Mouse (Mus musculus): ENCODE results near the gene Iah1.

The Iah1 gene

DNA sequence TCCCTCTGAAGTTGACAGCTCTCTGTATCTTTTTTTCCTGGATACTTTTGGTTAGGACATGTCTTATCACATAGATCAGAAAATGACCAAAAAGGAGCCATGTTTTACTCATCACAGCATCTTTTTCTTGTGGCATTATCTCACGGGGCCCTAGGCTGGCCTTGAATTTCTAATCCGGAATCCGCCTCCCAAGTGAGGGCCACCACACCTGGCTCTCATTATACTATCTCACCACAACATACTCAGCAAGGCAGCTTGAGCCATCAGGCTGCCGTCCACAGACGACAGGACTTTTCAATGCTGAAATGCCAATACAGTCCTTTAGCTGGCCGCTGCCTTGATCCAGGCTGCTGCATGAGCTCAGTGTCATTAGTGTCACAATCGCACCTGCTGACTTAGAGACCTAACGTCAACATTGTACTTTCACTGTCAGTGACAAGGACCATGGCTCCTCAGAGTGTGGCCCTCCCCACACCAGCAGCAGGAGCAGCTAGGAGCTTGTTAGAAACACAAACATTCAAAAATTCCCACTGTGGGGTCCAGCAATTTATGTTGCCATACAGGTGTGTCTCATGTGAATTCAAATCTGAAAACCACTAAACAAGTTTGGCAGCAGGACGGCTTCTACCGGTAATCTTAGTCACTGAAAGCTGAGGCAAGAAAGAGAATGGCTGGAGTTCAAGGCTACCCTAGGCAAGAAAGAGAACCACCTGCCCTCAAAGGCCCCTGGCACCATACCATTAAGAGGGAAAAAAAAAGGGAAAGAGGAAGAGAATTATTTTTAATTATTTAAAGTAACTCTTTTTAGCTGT is 48.6 kb downstream of the Iah1 start:
- no peak for DNase-seq (ENCODE audit: low read depth, low spot score)

DNA sequence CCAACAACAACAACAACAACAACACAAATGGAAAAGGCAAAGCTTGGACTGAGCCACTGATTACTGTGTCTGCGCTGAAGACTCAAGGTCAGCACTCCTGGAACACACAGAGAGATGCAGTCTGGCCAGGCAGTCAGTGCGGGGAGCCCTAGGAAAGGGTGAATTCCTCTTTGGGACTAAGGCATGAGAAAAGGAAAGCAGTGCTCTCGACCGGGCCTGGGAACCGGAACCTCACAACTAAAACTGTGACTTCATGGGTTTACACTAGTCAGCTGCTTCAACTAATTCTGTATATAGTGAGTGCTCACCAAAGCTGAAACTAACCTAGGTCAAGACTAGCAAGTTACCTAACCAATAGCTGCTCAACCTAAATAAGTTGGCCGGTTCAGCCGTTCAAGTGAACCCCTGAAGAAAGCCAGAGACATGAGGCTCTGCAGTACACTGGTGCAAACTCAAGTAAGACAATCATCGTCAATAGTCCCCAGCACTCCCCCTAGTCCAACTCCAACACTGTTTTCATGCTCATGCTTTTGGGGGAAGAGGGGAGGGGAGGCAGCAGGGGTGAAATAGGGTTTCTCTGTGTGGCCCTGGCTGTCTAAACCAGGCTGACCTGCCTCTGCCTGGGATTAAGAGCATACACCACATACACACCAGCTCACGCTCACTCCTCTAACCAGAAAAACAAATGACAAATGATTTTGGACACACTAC is 52.3 kb downstream of the Iah1 start:
- DNase-seq (ENCODE audit: low read depth, low spot score) = no peak

DNA sequence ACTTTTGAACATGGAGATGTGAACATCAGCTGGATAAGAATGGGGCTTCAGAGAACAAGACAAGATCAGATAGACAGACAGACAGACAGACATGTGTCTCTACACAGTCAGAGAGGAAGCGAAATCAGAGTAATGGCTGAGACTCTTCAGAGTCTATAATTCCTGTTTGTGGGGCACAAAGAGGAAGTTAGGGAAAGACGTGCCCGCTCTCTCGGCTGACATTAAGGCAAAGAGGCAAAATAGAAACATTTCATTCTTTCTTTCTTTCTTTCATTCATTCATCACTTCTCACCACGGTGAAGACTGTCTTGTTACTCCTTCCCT is 52.9 kb downstream of the Iah1 start:
- DNase-seq (ENCODE audit: low read depth, low spot score) = peak; percentile 18

GRCm38 (mm10) chr12:21370035-21370611 is 53.9 kb downstream of the Iah1 start:
- peak; percentile 42 for DNase-seq (ENCODE audit: low read depth, low spot score)

DNA sequence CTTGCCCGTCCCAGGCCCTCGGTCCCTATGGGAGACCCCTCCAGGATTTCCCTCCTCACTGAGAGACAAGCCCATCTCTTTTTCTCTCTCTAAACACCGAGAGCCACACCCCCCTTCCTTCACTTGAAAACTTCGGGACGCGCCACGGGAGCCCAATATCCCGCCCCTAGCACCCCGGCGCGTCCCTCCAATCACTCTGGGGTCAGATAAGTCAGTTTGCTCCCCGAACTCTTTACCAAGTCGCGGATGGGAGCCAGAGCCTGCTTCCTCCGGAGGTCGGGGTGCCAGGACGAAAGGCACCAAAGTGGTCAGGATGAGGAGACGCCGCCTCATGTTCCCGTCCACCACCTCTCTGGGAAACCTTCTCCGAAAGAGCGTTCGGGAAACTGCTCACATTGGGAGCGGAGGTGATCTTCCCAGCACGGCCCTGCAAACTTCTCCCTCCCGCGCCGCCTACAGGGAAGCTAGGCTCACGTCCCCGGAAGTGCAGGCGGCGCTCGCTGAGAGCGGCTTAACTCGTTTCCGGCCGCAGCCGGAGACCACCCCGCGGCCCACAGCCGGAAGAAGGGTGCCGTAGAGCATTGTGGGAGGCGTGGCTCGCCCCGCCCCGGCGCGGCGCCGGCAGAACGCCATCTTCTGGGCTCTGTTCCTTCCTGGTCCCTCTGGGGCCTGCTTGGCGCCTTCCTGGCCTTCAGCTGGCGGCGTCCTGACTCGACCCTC is 57.1 kb downstream of the Iah1 start, which contains the start of gene Adam17:
Gene Adam17, minus strand, starts transcription at position 533 of the 720 bp plus-strand sequence.
- DNase-seq (ENCODE audit: low read depth, low spot score) = peak; percentile 98
